Comparison of ENCODE assay signal across 11 mouse cellular contexts in genomic region chr11:98707401-98708281, GRCm38 (mm10). TPM values are rescaled to one million over a fixed set of nuclear protein-coding genes. Genes with fewer than 3 reads are reported as not detected.
DNase-seq lines count a peak whose midpoint lies in the region; ATAC-seq and TF ChIP-seq lines count a peak whose summit lies in the region.
"Had no signal": no experiment of that assay in that cellular context is flagged by ENCODE, and none has a peak within 500 bp of the region (broad histone marks: within the 10 kb centered on the region; RNA-seq: fewer than 3 reads in every experiment).

No protein-coding gene starts in this region.

- peaks cover 43% of the 10 kb centered on the region for H3K4me1 ChIP-seq in lung, embryonic 16.5 days (replicated peaks; ENCODE audit: control insufficient read depth, insufficient read depth, low read length)

- peak; percentile 63 for DNase-seq in gastrocnemius, postnatal 14 days
- DNase-seq in gastrocnemius, adult 18-20 months (ENCODE audit: low spot score), result no peak
- peak; percentile 49 for DNase-seq in brain, embryonic 14.5 days (ENCODE audit: low read depth)
- DNase-seq in kidney, adult 18-20 months, result peak; percentile 54
- DNase-seq in right cerebral cortex, postnatal 25 days, result no peak
- no peak for DNase-seq in layer of hippocampus, adult 18-20 months (ENCODE audit: low spot score in 2 of 2)
- no peak for DNase-seq in right cerebral cortex, postnatal 36 days (ENCODE audit: low spot score in 2 of 2)
- DNase-seq: adrenal gland, adult 8-10 months had no signal

- H3K9me3 ChIP-seq in lung, embryonic 16.5 days (ENCODE audit: control insufficient read depth, low read length), result no peaks in the 10 kb centered on the region

- H3K4me2 ChIP-seq in lung, embryonic 16.5 days (ENCODE audit: low read depth, low read length), result peak overlapping the region; percentile 26

- TF ChIP-seq CTCF in brain, embryonic 14.5 days (IDR thresholded peaks at IDR 0.05; ENCODE audit: borderline replicate concordance, extremely low read depth, insufficient read depth, insufficient read length), result no peak

- H3K4me3 ChIP-seq in lung, embryonic 16.5 days (ENCODE audit: low read length), result no peak overlapping the region; the same call in 1 of the 2 replicates

- intact Hi-C loops in gastrocnemius, postnatal 14 days (cut with DNase I; ENCODE audit: low total_unique reads), result loop anchor here (10.0 kb wide), 1 partner anchor 197 kb away; the partner anchor contains the start of gene Cdc6

- peak; percentile 81 for ATAC-seq in lung, embryonic 16.5 days (ENCODE audit: low read depth)

- no peak for TF ChIP-seq POLR2A in brain, embryonic 14.5 days (IDR thresholded peaks at IDR 0.05; ENCODE audit: borderline replicate concordance, extremely low read depth, insufficient read depth, insufficient read length, poor library complexity, severe bottlenecking)

- H3K27ac ChIP-seq in lung, embryonic 16.5 days (ENCODE audit: low read length), result peak overlapping the region; percentile 96

- peak overlapping the region; percentile 39 for H3K9ac ChIP-seq in lung, embryonic 16.5 days (ENCODE audit: low read length)

- H3K36me3 ChIP-seq in lung, embryonic 16.5 days (ENCODE audit: control insufficient read depth, insufficient read depth, low read length), result peaks cover 25% of the 10 kb centered on the region

- 46% methylated on average over 22 of the region's 22 CpGs for WGBS in lung, embryonic 16.5 days

- no peaks in the 10 kb centered on the region for H3K27me3 ChIP-seq in lung, embryonic 16.5 days (ENCODE audit: control insufficient read depth, insufficient read depth, low read depth, low read length)

RNA-seq across cellular contexts. Expression of gene Csf3, which starts 6.6 kb away (rescaled TPM):
- not detected for total RNA-seq in gastrocnemius, postnatal 14 days (2021)
- total RNA-seq in gastrocnemius, adult 18-20 months (2021), result not detected
- polyA plus RNA-seq in brain, embryonic 14.5 days (2012; rRNA removed), result 0.10 TPM in 1 of 2 replicates, not detected in the other
- not detected in 2 replicates for polyA plus RNA-seq in lung, embryonic 16.5 days (2015; fragmentation: Nextera tagmentation; extraction: Ambion mirVana)
- not detected for total RNA-seq in layer of hippocampus, adult 18-20 months (2021)
- total RNA-seq: adrenal gland, adult 8-10 months; left cerebral cortex, postnatal 25 days had no signal
- polyA plus RNA-seq: C2C12 had no signal

RNA-seq across cellular contexts. Expression of gene Med24, which starts 21.6 kb away (rescaled TPM):
- 10 to 100 TPM; 40.3 to 42.0 TPM for total RNA-seq in gastrocnemius, postnatal 14 days (2021)
- total RNA-seq in gastrocnemius, adult 18-20 months (2021), result 10 to 100 TPM; 48.1 to 53.3 TPM
- polyA plus RNA-seq in brain, embryonic 14.5 days (2012; rRNA removed), result 134 and 170 TPM in 2 replicates
- polyA plus RNA-seq in lung, embryonic 16.5 days (2015; fragmentation: Nextera tagmentation; extraction: Ambion mirVana), result 56.6 and 57.8 TPM in 2 replicates
- 100 to 1,000 TPM; 126 TPM for total RNA-seq in layer of hippocampus, adult 18-20 months (2021)

RNA-seq across cellular contexts. Expression of gene Psmd3, which starts 25.3 kb away (rescaled TPM):
- 10 to 100 TPM; 89.2 to 91.4 TPM for total RNA-seq in gastrocnemius, postnatal 14 days (2021)
- total RNA-seq in gastrocnemius, adult 18-20 months (2021), result 100 to 1,000 TPM; 105 to 106 TPM
- 201 and 217 TPM in 2 replicates for polyA plus RNA-seq in brain, embryonic 14.5 days (2012; rRNA removed)
- polyA plus RNA-seq in lung, embryonic 16.5 days (2015; fragmentation: Nextera tagmentation; extraction: Ambion mirVana), result 165 and 177 TPM in 2 replicates
- total RNA-seq in layer of hippocampus, adult 18-20 months (2021), result 100 to 1,000 TPM; 126 to 131 TPM

RNA-seq across cellular contexts. Expression of gene Thra, which starts 32.8 kb away (rescaled TPM):
- 100 to 1,000 TPM in 1 of 2 experiments, 10 to 100 TPM in 1; 91.8 to 106 TPM for total RNA-seq in gastrocnemius, postnatal 14 days (2021)
- 10 to 100 TPM; 78.3 to 85.2 TPM for total RNA-seq in gastrocnemius, adult 18-20 months (2021)
- 600 and 616 TPM in 2 replicates for polyA plus RNA-seq in brain, embryonic 14.5 days (2012; rRNA removed)
- 36.3 and 36.4 TPM in 2 replicates for polyA plus RNA-seq in lung, embryonic 16.5 days (2015; fragmentation: Nextera tagmentation; extraction: Ambion mirVana)
- 1,000 to 10,000 TPM; 1,110 to 1,111 TPM for total RNA-seq in layer of hippocampus, adult 18-20 months (2021)

RNA-seq across cellular contexts. Expression of gene Gsdma, which starts 43.5 kb away (rescaled TPM):
- total RNA-seq in gastrocnemius, postnatal 14 days (2021), result under 1 TPM in 1 of 2 experiments, not detected in 1; 0.11 TPM
- total RNA-seq in gastrocnemius, adult 18-20 months (2021), result under 1 TPM; 0.83 to 0.89 TPM
- polyA plus RNA-seq in brain, embryonic 14.5 days (2012; rRNA removed), result 0.09 TPM in 1 of 2 replicates, not detected in the other
- polyA plus RNA-seq in lung, embryonic 16.5 days (2015; fragmentation: Nextera tagmentation; extraction: Ambion mirVana), result 0.09 TPM in 1 of 2 replicates, not detected in the other
- not detected for total RNA-seq in layer of hippocampus, adult 18-20 months (2021)
- total RNA-seq: adrenal gland, adult 8-10 months; left cerebral cortex, postnatal 25 days had no signal
- polyA plus RNA-seq: C2C12 had no signal

Comparison
In these comparisons a context has a peak if more than half of its experiments do, and no peak if none do; other contexts are left out.
1. DNase-seq: peak in gastrocnemius, postnatal 14 days (single experiment), brain, embryonic 14.5 days (single experiment) and kidney, adult 18-20 months (single experiment); none in gastrocnemius, adult 18-20 months (single experiment), right cerebral cortex, postnatal 25 days (single experiment), layer of hippocampus, adult 18-20 months (0 of 2) and right cerebral cortex, postnatal 36 days (0 of 2).